Mouse (Mus musculus): ENCODE measurements around the gene Ndufs1. TPM values are rescaled to one million over a fixed set of nuclear protein-coding genes. Genes with fewer than 3 reads are reported as not detected.
"Not testable (repeated sequence)": the region's sequence is repeated elsewhere in the genome, so short reads cannot be mapped to it uniquely, and the experiment has no call there.

Gene Ndufs1
- total and polyA plus RNA-seq, 3 experiments, result 85.7 to 302 (median 176) TPM

GRCm38 (mm10) chr1:63188536-63188935 is 11.9 kb upstream of the Ndufs1 start:
- Histone ChIP-seq H3K4me3 (ENCODE audit: low read depth, low read length) (no peak overlapping the region), H3K4me1 (ENCODE audit: insufficient read depth, low read depth, low read length) (no peaks in the 10 kb centered on the region), H3K9me3 (replicated peaks) (no peaks in the 10 kb centered on the region), H3K36me3 (replicated peaks) (peaks cover 3% of the 10 kb centered on the region), H3K27me3 (ENCODE audit: insufficient read depth, low read length) (peaks cover 3% of the 10 kb centered on the region; the same call in 1 of the 2 replicates)
- ATAC-seq (ENCODE audit: extremely low read depth, insufficient number of reproducible peaks, low FRiP score, poor library complexity, severe bottlenecking) (no peak), DNase-seq (ENCODE audit: low spot score) (no peak)
- TF ChIP-seq TAL1 (conservative IDR thresholded peaks at IDR 0.05; ENCODE audit: low read depth, low read length) (no peak), POLR2AphosphoS5 (IDR thresholded peaks at IDR 0.05; ENCODE audit: insufficient replicate concordance, low read depth, low read length) (no peak), GATA2 (IDR thresholded peaks at IDR 0.05; ENCODE audit: borderline replicate concordance, low read depth, low read length) (no peak), GATA1 (IDR thresholded peaks at IDR 0.05; ENCODE audit: borderline replicate concordance, low read length) (no peak), CTCF (IDR thresholded peaks at IDR 0.05; ENCODE audit: low read depth, low read length) (no peak)

GRCm38 (mm10) chr1:63185430-63185829 is 8.8 kb upstream of the Ndufs1 start:
- not testable (repeated sequence) for DNase-seq (ENCODE audit: low spot score); ATAC-seq (ENCODE audit: extremely low read depth, insufficient number of reproducible peaks, low FRiP score, poor library complexity, severe bottlenecking); H3K27me3 ChIP-seq (ENCODE audit: insufficient read depth, low read length)

GRCm38 (mm10) chr1:63182636-63183270 is 6.1 kb upstream of the Ndufs1 start:
- no peak for ATAC-seq (ENCODE audit: extremely low read depth, insufficient number of reproducible peaks, low FRiP score, poor library complexity, severe bottlenecking)
- Histone ChIP-seq H3K36me3 (replicated peaks) (peaks cover 47% of the 10 kb centered on the region), H3K4me1 (ENCODE audit: insufficient read depth, low read depth, low read length) (peaks cover 33% of the 10 kb centered on the region), H3K9me3 (replicated peaks) (no peaks in the 10 kb centered on the region), H3K4me3 (ENCODE audit: low read depth, low read length) (no peak overlapping the region), H3K27me3 (ENCODE audit: insufficient read depth, low read length) (no peaks in the 10 kb centered on the region)
- TF ChIP-seq CTCF (IDR thresholded peaks at IDR 0.05; ENCODE audit: low read depth, low read length) (peak; percentile 45), POLR2AphosphoS5 (IDR thresholded peaks at IDR 0.05; ENCODE audit: insufficient replicate concordance, low read depth, low read length) (no peak)
- no peak for DNase-seq (ENCODE audit: low spot score)

More at GRCm38 (mm10) chr1:63185430-63185829, 8.8 kb upstream of the Ndufs1 start:
- H3K36me3 ChIP-seq (replicated peaks), result peaks cover 23% of the 10 kb centered on the region
- not testable (repeated sequence) for H3K4me1 ChIP-seq (ENCODE audit: insufficient read depth, low read depth, low read length); H3K9me3 ChIP-seq (replicated peaks); H3K4me3 ChIP-seq (ENCODE audit: low read depth, low read length)

- ATAC-seq (ENCODE audit: extremely low read depth, insufficient number of reproducible peaks, low FRiP score, poor library complexity, severe bottlenecking) (no peak), DNase-seq (ENCODE audit: low spot score) (no peak)
- Histone ChIP-seq H3K4me3 (ENCODE audit: low read depth, low read length) (no peak overlapping the region), H3K36me3 (replicated peaks) (peaks cover 52% of the 10 kb centered on the region), H3K27me3 (ENCODE audit: insufficient read depth, low read length) (no peaks in the 10 kb centered on the region), H3K4me1 (ENCODE audit: insufficient read depth, low read depth, low read length) (peaks cover 36% of the 10 kb centered on the region), H3K9me3 (replicated peaks) (no peaks in the 10 kb centered on the region)
- TF ChIP-seq CTCF (IDR thresholded peaks at IDR 0.05; ENCODE audit: low read depth, low read length) (no peak), TAL1 (conservative IDR thresholded peaks at IDR 0.05; ENCODE audit: low read depth, low read length) (no peak), POLR2AphosphoS5 (IDR thresholded peaks at IDR 0.05; ENCODE audit: insufficient replicate concordance, low read depth, low read length) (no peak), GATA2 (IDR thresholded peaks at IDR 0.05; ENCODE audit: borderline replicate concordance, low read depth, low read length) (no peak), GATA1 (IDR thresholded peaks at IDR 0.05; ENCODE audit: borderline replicate concordance, low read length) (no peak)
Observed at GRCm38 (mm10) chr1:63182212-63182611, 5.6 kb upstream of the Ndufs1 start.

- no peaks in the 10 kb centered on the region for H3K27me3 ChIP-seq (ENCODE audit: insufficient read depth, low read length)
- TF ChIP-seq POLR2AphosphoS5 (IDR thresholded peaks at IDR 0.05; ENCODE audit: insufficient replicate concordance, low read depth, low read length) (peak; percentile 62; the same call in 1 of the 2 replicates), GATA2 (IDR thresholded peaks at IDR 0.05; ENCODE audit: borderline replicate concordance, low read depth, low read length) (no peak), GATA1 (IDR thresholded peaks at IDR 0.05; ENCODE audit: borderline replicate concordance, low read length) (no peak)
- H3K4me3 ChIP-seq (ENCODE audit: low read depth, low read length), result no peak overlapping the region
- ATAC-seq (ENCODE audit: extremely low read depth, insufficient number of reproducible peaks, low FRiP score, poor library complexity, severe bottlenecking) (no peak), DNase-seq (ENCODE audit: low spot score) (no peak)
- peaks cover 36% of the 10 kb centered on the region for H3K4me1 ChIP-seq (ENCODE audit: insufficient read depth, low read depth, low read length)
- peaks cover 52% of the 10 kb centered on the region for H3K36me3 ChIP-seq (replicated peaks)
- H3K9me3 ChIP-seq (replicated peaks), result no peaks in the 10 kb centered on the region
Observed at GRCm38 (mm10) chr1:63181480-63181879, 4.8 kb upstream of the Ndufs1 start.

- H3K4me3 ChIP-seq (ENCODE audit: low read depth, low read length), result no peak overlapping the region
- ATAC-seq (ENCODE audit: extremely low read depth, insufficient number of reproducible peaks, low FRiP score, poor library complexity, severe bottlenecking), result peak; percentile 67
- TF ChIP-seq GATA1 (IDR thresholded peaks at IDR 0.05; ENCODE audit: borderline replicate concordance, low read length), result no peak
- peak; percentile 94 for TF ChIP-seq CTCF (IDR thresholded peaks at IDR 0.05; ENCODE audit: low read depth, low read length)
- no peaks in the 10 kb centered on the region for H3K9me3 ChIP-seq (replicated peaks)
- no peaks in the 10 kb centered on the region for H3K27me3 ChIP-seq (ENCODE audit: insufficient read depth, low read length)
- DNase-seq (ENCODE audit: low spot score), result peak; percentile 77
- peaks cover 36% of the 10 kb centered on the region for H3K4me1 ChIP-seq (ENCODE audit: insufficient read depth, low read depth, low read length)
- peaks cover 52% of the 10 kb centered on the region for H3K36me3 ChIP-seq (replicated peaks)
Observed at GRCm38 (mm10) chr1:63181019-63181418, 4.4 kb upstream of the Ndufs1 start.

GRCm38 (mm10) chr1:63180575-63180974 is 3.9 kb upstream of the Ndufs1 start:
- H3K4me1 ChIP-seq (ENCODE audit: insufficient read depth, low read depth, low read length), result peaks cover 40% of the 10 kb centered on the region
- H3K9me3 ChIP-seq (replicated peaks); DNase-seq (ENCODE audit: low spot score); ATAC-seq (ENCODE audit: extremely low read depth, insufficient number of reproducible peaks, low FRiP score, poor library complexity, severe bottlenecking); H3K27me3 ChIP-seq (ENCODE audit: insufficient read depth, low read length); H3K4me3 ChIP-seq (ENCODE audit: low read depth, low read length): not testable (repeated sequence)
- H3K36me3 ChIP-seq (replicated peaks), result peaks cover 52% of the 10 kb centered on the region
